Mouse (Mus musculus) right cerebral cortex, postnatal 4 days (tissue): ENCODE measurements around the gene Zbtb34.

Experiments used
- DNase-seq: peaks from one replicate; pipeline ENCODE4 v3.0.0-alpha.2; 2022

Gene Zbtb34

GRCm38 (mm10) chr2:33397036-33397435 lies 34.1 kb downstream of the Zbtb34 start:
- no peak for DNase-seq

- DNase-seq = no peak
These were observed 36.1 kb downstream of the Zbtb34 start for GRCm38 (mm10) chr2:33395053-33395452.

GRCm38 (mm10) chr2:33393951-33394635 lies 37.0 kb downstream of the Zbtb34 start:
- peak; percentile 29 for DNase-seq

GRCm38 (mm10) chr2:33393021-33393420 lies 38.1 kb downstream of the Zbtb34 start:
- DNase-seq = no peak

- DNase-seq = no peak
These were observed 59.3 kb downstream of the Zbtb34 start for GRCm38 (mm10) chr2:33371648-33372408.

GRCm38 (mm10) chr2:33370777-33371647 lies 60.1 kb downstream of the Zbtb34 start, which contains the start of gene Ralgps1:
Gene Ralgps1, minus strand, starts transcription at chr2:33371486.
- DNase-seq = peak; percentile 96

GRCm38 (mm10) chr2:33370276-33370776 lies 60.8 kb downstream of the Zbtb34 start:
- peak; percentile 28 for DNase-seq

- no peak for DNase-seq
These were observed 61.7 kb downstream of the Zbtb34 start for GRCm38 (mm10) chr2:33369453-33369852.

GRCm38 (mm10) chr2:33368486-33368885 lies 62.6 kb downstream of the Zbtb34 start:
- no peak for DNase-seq

GRCm38 (mm10) chr2:33365703-33366471 lies 65.2 kb downstream of the Zbtb34 start:
- DNase-seq = no peak

GRCm38 (mm10) chr2:33364656-33365055 lies 66.5 kb downstream of the Zbtb34 start:
- DNase-seq = no peak

GRCm38 (mm10) chr2:33363890-33364289 lies 67.2 kb downstream of the Zbtb34 start:
- DNase-seq = no peak

- DNase-seq = no peak
These were observed 69.9 kb downstream of the Zbtb34 start for GRCm38 (mm10) chr2:33361139-33361716.

GRCm38 (mm10) chr2:33360564-33360963 lies 70.6 kb downstream of the Zbtb34 start:
- DNase-seq = no peak

GRCm38 (mm10) chr2:33359184-33359583 lies 71.9 kb downstream of the Zbtb34 start:
- DNase-seq = no peak

- no peak for DNase-seq
These were observed 73.8 kb downstream of the Zbtb34 start for GRCm38 (mm10) chr2:33357250-33357838.
